Mouse (Mus musculus): ENCODE measurements around the gene Tsfm. TPM values are rescaled to one million over a fixed set of nuclear protein-coding genes. Genes with fewer than 3 reads are reported as not detected.

The Tsfm gene
- total and polyA plus RNA-seq, 2 experiments from 2014 or later = 82.5 to 94.6 TPM

DNA sequence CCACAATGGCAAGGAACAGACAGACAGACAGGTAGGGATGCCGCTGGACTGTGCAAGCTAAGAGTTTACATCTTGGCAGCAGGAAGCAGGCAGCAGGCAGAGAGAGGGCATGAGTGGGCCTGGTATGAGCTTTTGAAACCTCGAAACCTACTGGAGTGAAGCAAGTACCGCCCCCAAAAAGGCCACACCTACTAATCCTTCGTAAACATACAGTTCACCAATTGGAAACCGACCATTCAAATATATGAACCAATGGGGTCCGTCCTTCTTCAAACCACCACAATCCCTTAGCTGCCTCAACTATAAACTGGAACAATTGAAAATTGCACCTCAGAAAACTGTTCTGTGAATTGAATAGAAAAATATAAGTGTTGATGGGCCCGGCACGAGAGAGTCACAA, 66.8 kb downstream of the Tsfm start:
- DNase-seq (ENCODE audit: low spot score) (no peak), ATAC-seq (ENCODE audit: insufficient read depth, low read depth) (no peak)
- H3K36me3 ChIP-seq (replicated peaks; ENCODE audit: control insufficient read depth, insufficient read depth, low read length) = no peaks in the 10 kb centered on the region
- no peak overlapping the region for H3K9ac ChIP-seq (replicated peaks; ENCODE audit: low read depth, low read length)
- H3K4me3 ChIP-seq (ENCODE audit: low read depth, low read length) = no peak overlapping the region
- H3K27me3 ChIP-seq (ENCODE audit: control insufficient read depth, insufficient read depth, low read length) = no peaks in the 10 kb centered on the region
- no peaks in the 10 kb centered on the region for H3K9me3 ChIP-seq (replicated peaks; ENCODE audit: control insufficient read depth, low read length)
- H3K27ac ChIP-seq (ENCODE audit: low read depth) = 0 out of 2 replicates have a peak overlapping the region, but pooled peaks have one; percentile 75
- 87% methylated on average over 8 of the region's 8 CpGs for WGBS
- TF ChIP-seq CTCF (IDR thresholded peaks at IDR 0.05; ENCODE audit: low read depth) (no peak), EP300 (IDR thresholded peaks at IDR 0.05; ENCODE audit: low read depth) (no peak)
- no peak overlapping the region for H3K4me2 ChIP-seq (ENCODE audit: low read depth, low read length)
- H3K4me1 ChIP-seq (ENCODE audit: control insufficient read depth, insufficient read depth) = peaks cover 10% of the 10 kb centered on the region

DNA sequence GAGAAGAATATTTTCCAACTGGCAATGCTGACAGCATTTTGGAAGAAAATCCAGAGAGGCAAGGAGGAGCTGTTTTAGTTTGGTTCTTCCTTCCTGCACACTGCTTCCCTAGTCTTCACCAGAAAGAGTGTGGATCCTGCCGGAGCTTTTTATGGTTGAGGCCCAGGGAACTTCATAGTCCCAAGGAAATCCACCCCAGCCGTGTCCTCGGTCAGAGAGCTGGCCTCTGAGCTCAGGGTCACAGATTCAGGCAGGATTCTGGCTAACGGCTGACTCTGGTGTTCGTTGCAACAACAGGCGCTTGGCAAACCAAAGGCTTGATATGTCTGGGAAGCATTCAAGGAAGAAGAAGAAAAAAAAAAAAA, 67.7 kb downstream of the Tsfm start:
- Histone ChIP-seq H3K9ac (replicated peaks; ENCODE audit: low read depth, low read length) (no peak overlapping the region), H3K27ac (ENCODE audit: low read depth) (peak overlapping the region; percentile 75), H3K27me3 (ENCODE audit: control insufficient read depth, insufficient read depth, low read length) (no peaks in the 10 kb centered on the region), H3K36me3 (replicated peaks; ENCODE audit: control insufficient read depth, insufficient read depth, low read length) (no peaks in the 10 kb centered on the region), H3K9me3 (replicated peaks; ENCODE audit: control insufficient read depth, low read length) (no peaks in the 10 kb centered on the region), H3K4me2 (ENCODE audit: low read depth, low read length) (no peak overlapping the region), H3K4me3 (ENCODE audit: low read depth, low read length) (no peak overlapping the region), H3K4me1 (ENCODE audit: control insufficient read depth, insufficient read depth) (peaks cover 10% of the 10 kb centered on the region)
- WGBS = 43% methylated on average over 6 of the region's 6 CpGs
- no peak for DNase-seq (ENCODE audit: low spot score)
- no peak for ATAC-seq (ENCODE audit: insufficient read depth, low read depth)
- no peak for TF ChIP-seq CTCF (IDR thresholded peaks at IDR 0.05; ENCODE audit: low read depth)
- no peak for TF ChIP-seq EP300 (IDR thresholded peaks at IDR 0.05; ENCODE audit: low read depth)

GRCm38 (mm10) chr10:126962271-126962965, 68.2 kb downstream of the Tsfm start:
- H3K9me3 ChIP-seq (replicated peaks; ENCODE audit: control insufficient read depth, low read length) = no peaks in the 10 kb centered on the region
- H3K36me3 ChIP-seq (replicated peaks; ENCODE audit: control insufficient read depth, insufficient read depth, low read length) = no peaks in the 10 kb centered on the region
- H3K4me3 ChIP-seq (ENCODE audit: low read depth, low read length) = no peak overlapping the region
- DNase-seq (ENCODE audit: low spot score) (peak; percentile 59), ATAC-seq (ENCODE audit: insufficient read depth, low read depth) (peak; percentile 62)
- WGBS = 27% methylated on average over 15 of the region's 15 CpGs
- no peak overlapping the region for H3K4me2 ChIP-seq (ENCODE audit: low read depth, low read length)
- no peak for TF ChIP-seq EP300 (IDR thresholded peaks at IDR 0.05; ENCODE audit: low read depth)
- no peak for TF ChIP-seq CTCF (IDR thresholded peaks at IDR 0.05; ENCODE audit: low read depth)
- H3K9ac ChIP-seq (replicated peaks; ENCODE audit: low read depth, low read length) = 0 out of 2 replicates have a peak overlapping the region, but pooled peaks have one; percentile 11
- peaks cover 15% of the 10 kb centered on the region for H3K4me1 ChIP-seq (ENCODE audit: control insufficient read depth, insufficient read depth)
- H3K27ac ChIP-seq (ENCODE audit: low read depth) = peak overlapping the region; percentile 75
- H3K27me3 ChIP-seq (ENCODE audit: control insufficient read depth, insufficient read depth, low read length) = no peaks in the 10 kb centered on the region

GRCm38 (mm10) chr10:126961757-126962156, 68.9 kb downstream of the Tsfm start:
- H3K27ac ChIP-seq (ENCODE audit: low read depth) = peak overlapping the region; percentile 75
- H3K4me2 ChIP-seq (ENCODE audit: low read depth, low read length) = no peak overlapping the region
- WGBS = 69% methylated on average over 10 of the region's 10 CpGs
- peaks cover 20% of the 10 kb centered on the region for H3K4me1 ChIP-seq (ENCODE audit: control insufficient read depth, insufficient read depth)
- no peak overlapping the region for H3K4me3 ChIP-seq (ENCODE audit: low read depth, low read length)
- ATAC-seq (ENCODE audit: insufficient read depth, low read depth) (no peak), DNase-seq (ENCODE audit: low spot score) (no peak)
- no peaks in the 10 kb centered on the region for H3K9me3 ChIP-seq (replicated peaks; ENCODE audit: control insufficient read depth, low read length)
- no peaks in the 10 kb centered on the region for H3K36me3 ChIP-seq (replicated peaks; ENCODE audit: control insufficient read depth, insufficient read depth, low read length)
- no peak for TF ChIP-seq CTCF (IDR thresholded peaks at IDR 0.05; ENCODE audit: low read depth)
- no peak for TF ChIP-seq EP300 (IDR thresholded peaks at IDR 0.05; ENCODE audit: low read depth)
- 0 out of 2 replicates have a peak overlapping the region, but pooled peaks have one; percentile 11 for H3K9ac ChIP-seq (replicated peaks; ENCODE audit: low read depth, low read length)
- no peaks in the 10 kb centered on the region for H3K27me3 ChIP-seq (ENCODE audit: control insufficient read depth, insufficient read depth, low read length)

MicroRNAs encoded within 50 kb of the gene (microRNA counts, 519-probe panel; counts per million panel counts)
- microRNA mmu-miR-26a = 4,258 counts per million, percentile 53 among the panel's probes with 10 or more counts
- not detected for microRNA mmu-miR-546

Small RNA genes lying within 50 kb of the gene (microRNA-seq; reads per million reads assigned to microRNA genes)
- gene Mir26a-2 (89.1 reads per million, percentile 53 among the genes with 10 or more reads in this experiment), gene Mir546 (0.71 reads per million)

Other genes with a start within 250 kb of the Tsfm start
- 0.46 and 10.2 TPM in 2 replicates for gene Atp23, start 129.5 kb downstream of the Tsfm start, total RNA-seq (2014; rRNA removed; ENCODE audit: low replicate concordance)
- gene Atp23, start 129.5 kb downstream of the Tsfm start, polyA plus RNA-seq (2015; fragmentation: Nextera tagmentation; extraction: Ambion mirVana) = 7.8 and 8.5 TPM in 2 replicates
- gene Ctdsp2, start 52.1 kb downstream of the Tsfm start, total RNA-seq (2014; rRNA removed; ENCODE audit: low replicate concordance) = 137 and 155 TPM in 2 replicates
- gene Ctdsp2, start 52.1 kb downstream of the Tsfm start, polyA plus RNA-seq (2015; fragmentation: Nextera tagmentation; extraction: Ambion mirVana) = 26.4 and 27.4 TPM in 2 replicates
- 0.04 and 1.9 TPM in 2 replicates for gene Avil, start 30.1 kb downstream of the Tsfm start, total RNA-seq (2014; rRNA removed; ENCODE audit: low replicate concordance)
- gene Avil, start 30.1 kb downstream of the Tsfm start, polyA plus RNA-seq (2015; fragmentation: Nextera tagmentation; extraction: Ambion mirVana) = 0.07 and 0.11 TPM in 2 replicates
- gene Mettl1, start 10.6 kb upstream of the Tsfm start, total RNA-seq (2014; rRNA removed; ENCODE audit: low replicate concordance) = 9.2 and 16.2 TPM in 2 replicates
- 19.6 and 20.6 TPM in 2 replicates for gene Mettl1, start 10.6 kb upstream of the Tsfm start, polyA plus RNA-seq (2015; fragmentation: Nextera tagmentation; extraction: Ambion mirVana)
- gene Eef1akmt3, start 10.7 kb upstream of the Tsfm start, total RNA-seq (2014; rRNA removed; ENCODE audit: low replicate concordance) = not detected in 2 replicates
- gene Eef1akmt3, start 10.7 kb upstream of the Tsfm start, polyA plus RNA-seq (2015; fragmentation: Nextera tagmentation; extraction: Ambion mirVana) = 0.04 and 0.18 TPM in 2 replicates
- gene Cyp27b1, start 17.4 kb upstream of the Tsfm start, total RNA-seq (2014; rRNA removed; ENCODE audit: low replicate concordance) = not detected in 2 replicates
- 0.04 and 0.08 TPM in 2 replicates for gene Cyp27b1, start 17.4 kb upstream of the Tsfm start, polyA plus RNA-seq (2015; fragmentation: Nextera tagmentation; extraction: Ambion mirVana)
- gene March9, start 29.3 kb upstream of the Tsfm start, total RNA-seq (2014; rRNA removed; ENCODE audit: low replicate concordance) = 0.65 and 1.0 TPM in 2 replicates
- gene March9, start 29.3 kb upstream of the Tsfm start, polyA plus RNA-seq (2015; fragmentation: Nextera tagmentation; extraction: Ambion mirVana) = 0.14 TPM in 2 replicates
- gene Cdk4, start 32.7 kb upstream of the Tsfm start, total RNA-seq (2014; rRNA removed; ENCODE audit: low replicate concordance) = 457 and 539 TPM in 2 replicates
- gene Cdk4, start 32.7 kb upstream of the Tsfm start, polyA plus RNA-seq (2015; fragmentation: Nextera tagmentation; extraction: Ambion mirVana) = 382 and 392 TPM in 2 replicates
- 104 and 117 TPM in 2 replicates for gene Tspan31, start 39.4 kb upstream of the Tsfm start, total RNA-seq (2014; rRNA removed; ENCODE audit: low replicate concordance)
- 73.5 and 79.9 TPM in 2 replicates for gene Tspan31, start 39.4 kb upstream of the Tsfm start, polyA plus RNA-seq (2015; fragmentation: Nextera tagmentation; extraction: Ambion mirVana)
- gene Agap2, start 44.4 kb upstream of the Tsfm start, total RNA-seq (2014; rRNA removed; ENCODE audit: low replicate concordance) = 1.4 and 1.7 TPM in 2 replicates
- gene Agap2, start 44.4 kb upstream of the Tsfm start, polyA plus RNA-seq (2015; fragmentation: Nextera tagmentation; extraction: Ambion mirVana) = 0.15 and 0.29 TPM in 2 replicates
- gene Os9, start 90.3 kb upstream of the Tsfm start, total RNA-seq (2014; rRNA removed; ENCODE audit: low replicate concordance) = 39.8 and 45.2 TPM in 2 replicates
- 36.0 and 40.0 TPM in 2 replicates for gene Os9, start 90.3 kb upstream of the Tsfm start, polyA plus RNA-seq (2015; fragmentation: Nextera tagmentation; extraction: Ambion mirVana)
- gene B4galnt1, start 134.4 kb upstream of the Tsfm start, total RNA-seq (2014; rRNA removed; ENCODE audit: low replicate concordance) = 2.3 and 7.7 TPM in 2 replicates
- 0.72 and 0.82 TPM in 2 replicates for gene B4galnt1, start 134.4 kb upstream of the Tsfm start, polyA plus RNA-seq (2015; fragmentation: Nextera tagmentation; extraction: Ambion mirVana)
- gene Slc26a10, start 149.8 kb upstream of the Tsfm start, total RNA-seq (2014; rRNA removed; ENCODE audit: low replicate concordance) = 51.0 and 61.2 TPM in 2 replicates
- 22.8 and 23.3 TPM in 2 replicates for gene Slc26a10, start 149.8 kb upstream of the Tsfm start, polyA plus RNA-seq (2015; fragmentation: Nextera tagmentation; extraction: Ambion mirVana)
- gene Arhgef25, start 159.2 kb upstream of the Tsfm start, total RNA-seq (2014; rRNA removed; ENCODE audit: low replicate concordance) = 20.8 and 44.2 TPM in 2 replicates
- gene Arhgef25, start 159.2 kb upstream of the Tsfm start, polyA plus RNA-seq (2015; fragmentation: Nextera tagmentation; extraction: Ambion mirVana) = 10.0 and 13.8 TPM in 2 replicates
- 44.4 and 64.1 TPM in 2 replicates for gene Dtx3, start 164.9 kb upstream of the Tsfm start, total RNA-seq (2014; rRNA removed; ENCODE audit: low replicate concordance)
- 28.8 and 30.0 TPM in 2 replicates for gene Dtx3, start 164.9 kb upstream of the Tsfm start, polyA plus RNA-seq (2015; fragmentation: Nextera tagmentation; extraction: Ambion mirVana)
- 22.4 and 23.7 TPM in 2 replicates for gene Pip4k2c, start 180.7 kb upstream of the Tsfm start, total RNA-seq (2014; rRNA removed; ENCODE audit: low replicate concordance)
- gene Pip4k2c, start 180.7 kb upstream of the Tsfm start, polyA plus RNA-seq (2015; fragmentation: Nextera tagmentation; extraction: Ambion mirVana) = 24.7 and 25.0 TPM in 2 replicates
- 0.12 and 0.27 TPM in 2 replicates for gene Kif5a, start 232.5 kb upstream of the Tsfm start, total RNA-seq (2014; rRNA removed; ENCODE audit: low replicate concordance)
- gene Kif5a, start 232.5 kb upstream of the Tsfm start, polyA plus RNA-seq (2015; fragmentation: Nextera tagmentation; extraction: Ambion mirVana) = 0.11 and 0.23 TPM in 2 replicates
- 175 and 197 TPM in 2 replicates for gene Dctn2, start 235.5 kb upstream of the Tsfm start, total RNA-seq (2014; rRNA removed; ENCODE audit: low replicate concordance)
- gene Dctn2, start 235.5 kb upstream of the Tsfm start, polyA plus RNA-seq (2015; fragmentation: Nextera tagmentation; extraction: Ambion mirVana) = 149 and 154 TPM in 2 replicates